Mouse (Mus musculus): Measurements from ENCODE around the gene Fmnl1.

DNA sequence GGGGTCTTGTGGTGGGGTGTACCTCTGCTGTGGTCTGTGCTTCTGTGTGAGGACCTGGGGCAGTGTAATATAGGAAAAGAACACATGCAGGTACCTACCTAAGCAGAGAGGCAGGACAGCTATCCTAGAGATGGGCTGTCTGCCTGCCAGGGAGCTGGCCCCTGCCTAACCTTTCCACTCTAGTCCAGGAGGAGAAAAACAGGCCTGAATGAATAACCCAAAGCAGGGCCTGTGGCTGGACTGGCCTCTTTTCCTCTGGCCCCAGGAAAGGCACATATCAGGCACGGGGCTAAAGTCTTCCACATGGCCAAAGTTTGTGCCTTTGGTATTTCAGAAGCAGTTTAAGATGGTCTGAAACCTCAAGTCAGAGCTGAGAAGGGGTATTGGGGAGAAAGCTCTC lies 9.5 kb downstream of the Fmnl1 start:
- TF ChIP-seq POLR2A (IDR thresholded peaks at IDR 0.05; ENCODE audit: borderline replicate concordance, extremely low read depth, low read depth, low read length) (no peak), CTCF (IDR thresholded peaks at IDR 0.05; ENCODE audit: insufficient read depth, low read length) (no peak)
